Mouse (Mus musculus) erythroblast, embryonic 14.5 days (primary cell): ENCODE results near the gene AW822073.

Experiments used
- GATA1 ChIP-seq: IDR thresholded peaks from 2 replicates; pipeline ENCODE4 v1.6.1; 2012; ENCODE audit warnings: low read length, inconsistent platforms, mixed read lengths
- TAL1 ChIP-seq: IDR thresholded peaks from 3 replicates; pipeline ENCODE4 v1.6.1; 2012; ENCODE audit warnings: low read length, inconsistent platforms, mixed read lengths

DNA sequence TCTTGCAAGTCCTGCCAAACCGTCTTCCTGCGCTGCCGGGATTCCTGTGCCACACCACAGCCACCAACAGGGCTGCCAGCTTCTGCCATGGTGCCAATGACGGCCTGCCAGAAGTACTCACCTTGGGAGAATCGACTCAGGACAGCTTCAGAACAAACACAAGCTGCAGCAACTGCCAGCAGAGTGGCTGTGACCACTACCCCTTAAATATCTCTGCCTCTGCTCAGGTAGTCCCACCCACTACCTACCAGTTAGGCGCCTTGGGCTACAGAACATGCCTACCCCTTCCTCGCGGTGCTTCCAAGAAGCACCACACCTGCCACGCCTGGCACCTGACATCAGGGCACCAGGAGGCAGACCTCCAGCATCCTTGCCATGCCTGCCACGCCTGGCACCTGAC is 11.9 kb upstream of the AW822073 start, which contains the start of gene Gm4981:
- TF ChIP-seq TAL1 (no peak), GATA1 (no peak)
